Mouse (Mus musculus) megakaryocyte-erythroid progenitor cell, adult 5-6 weeks (primary cell): ENCODE measurements around the gene Pfpl. TPM values are rescaled to one million over a fixed set of nuclear protein-coding genes. Genes with fewer than 3 reads are reported as not detected.

Experiments
- ATAC-seq: replicated peaks from 2 replicates; pipeline ENCODE4 v1.8.0; 2016; ENCODE audit warnings: mild to moderate bottlenecking, inconsistent platforms; ENCODE audit not compliant: severe bottlenecking, poor library complexity, low FRiP score, low TSS enrichment
- total RNA-seq, 2 experiments: library from RNA; stranded (forward) in 1 of 2; stranded (reverse) in 1 of 2; fragments of 200-1000, 215-1000 nt in 1 of 2; fragments of >200 nt in 1 of 2; fragmentation: Nextera tagmentation in 1 of 2; gene quantifications; 2 replicates each; pipeline ENCODE4 v1.2.3; 2014 to 2017

The Pfpl gene
- total RNA-seq, 2 experiments from 2014 or later, result not detected

GRCm38 (mm10) chr19:12462851-12463721, 35.4 kb downstream of the Pfpl start:
- ATAC-seq, result no peak

- ATAC-seq, result no peak
Observed at GRCm38 (mm10) chr19:12463722-12464035, 36.0 kb downstream of the Pfpl start.

DNA sequence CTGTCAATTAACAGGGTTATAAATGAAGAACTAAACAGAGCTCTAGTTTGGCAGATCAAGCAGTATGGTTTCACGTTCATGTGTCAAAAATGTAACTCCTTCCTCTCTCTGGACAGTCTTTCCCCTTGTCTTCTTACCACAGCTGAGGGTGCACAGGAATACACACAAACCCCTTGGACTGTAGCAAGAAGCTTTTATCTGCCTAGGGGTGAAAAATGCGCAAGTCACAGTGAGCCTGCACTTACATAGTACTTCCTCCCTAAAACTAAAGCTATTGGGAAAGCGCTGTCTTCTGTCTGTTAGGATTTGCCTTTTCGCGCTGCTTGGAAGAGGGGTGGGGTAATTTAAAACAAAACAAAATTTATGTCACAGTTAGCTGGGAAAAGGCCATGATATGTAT, 36.4 kb downstream of the Pfpl start:
- no peak for ATAC-seq

DNA sequence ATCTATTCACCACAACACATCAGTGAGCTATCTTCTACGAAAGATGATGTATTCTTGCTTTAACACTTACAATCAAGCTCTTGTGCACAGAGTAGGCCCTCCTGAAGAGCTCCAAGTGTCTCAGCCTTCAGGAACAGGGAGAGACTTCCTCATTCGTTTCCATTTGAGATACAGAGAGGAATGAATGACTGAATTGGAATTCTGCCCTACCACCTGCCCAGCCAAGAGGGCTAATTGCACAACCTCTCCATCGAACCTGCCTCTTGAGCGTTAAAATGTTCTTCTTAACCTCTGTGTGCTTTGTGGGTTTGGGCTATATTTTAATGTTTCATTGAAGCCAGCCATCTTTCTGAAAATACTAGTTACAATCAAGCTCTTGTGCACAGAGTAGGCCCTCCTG, 37.0 kb downstream of the Pfpl start:
- no peak for ATAC-seq

- no peak for ATAC-seq
Observed at GRCm38 (mm10) chr19:12465530-12466144, 37.9 kb downstream of the Pfpl start.

DNA sequence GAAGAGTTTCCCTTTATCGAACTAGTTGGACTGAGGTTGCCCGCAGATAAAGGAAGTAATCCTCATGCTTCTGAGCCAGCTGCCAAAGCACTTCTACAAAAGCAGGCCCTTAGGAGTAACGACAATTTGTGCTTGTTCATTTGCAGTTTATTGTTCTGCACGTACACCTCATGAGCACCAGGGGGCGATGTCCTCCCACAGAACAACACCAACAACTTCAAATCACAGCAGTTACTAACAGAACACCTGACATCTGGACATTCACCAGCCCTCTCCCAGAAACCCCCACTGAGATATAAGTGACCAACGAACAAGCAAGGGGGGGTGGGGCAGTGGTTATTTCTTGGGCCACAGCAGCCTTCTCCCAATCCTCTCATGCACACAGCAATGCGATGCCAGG, 38.5 kb downstream of the Pfpl start:
- ATAC-seq, result peak; percentile 73

DNA sequence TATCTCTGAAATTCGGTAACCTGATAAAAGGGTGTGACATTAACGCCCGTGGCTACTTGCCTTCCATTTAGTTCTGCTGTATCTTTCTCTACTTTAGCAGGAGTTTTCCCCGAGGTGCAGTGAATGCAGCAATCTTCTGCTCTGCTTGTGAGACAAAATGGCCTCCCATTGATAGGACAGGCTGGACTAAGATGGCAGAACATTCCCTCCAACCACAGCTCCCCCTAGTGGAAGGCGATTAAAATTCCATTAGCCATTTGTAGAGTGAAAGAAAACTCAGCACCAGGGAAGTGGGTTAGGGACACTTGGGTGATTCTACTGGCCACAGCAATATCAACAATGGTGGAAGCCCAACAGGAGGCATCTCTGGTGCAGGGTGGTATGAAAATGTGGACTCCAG, 39.7 kb downstream of the Pfpl start:
- peak; percentile 39; the same call in 1 of the 2 replicates for ATAC-seq

GRCm38 (mm10) chr19:12471866-12472265, 44.2 kb downstream of the Pfpl start:
- no peak for ATAC-seq

- ATAC-seq, result no peak
Observed at GRCm38 (mm10) chr19:12472381-12472976, 44.8 kb downstream of the Pfpl start.

DNA sequence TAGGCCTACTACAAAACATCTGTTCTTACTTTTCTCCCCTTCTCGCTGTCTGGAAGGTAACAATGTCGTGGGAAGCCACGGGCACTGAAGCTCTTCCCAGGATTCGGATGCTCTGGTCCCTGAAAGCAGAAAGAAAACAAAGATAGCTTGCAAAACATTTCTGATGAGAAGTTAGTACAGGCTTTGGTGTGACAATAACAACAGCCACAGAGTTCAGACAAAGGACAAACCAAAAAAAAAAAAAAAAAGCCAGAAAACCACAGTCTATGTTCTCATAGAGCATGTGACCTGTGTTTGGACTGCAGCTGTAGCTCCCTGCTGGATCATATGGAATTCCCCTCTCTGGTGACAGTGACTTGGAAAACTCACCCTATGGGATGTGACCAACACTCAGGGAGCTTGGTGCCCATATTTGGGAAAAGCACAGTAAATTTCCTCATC, 45.5 kb downstream of the Pfpl start:
- ATAC-seq, result no peak

DNA sequence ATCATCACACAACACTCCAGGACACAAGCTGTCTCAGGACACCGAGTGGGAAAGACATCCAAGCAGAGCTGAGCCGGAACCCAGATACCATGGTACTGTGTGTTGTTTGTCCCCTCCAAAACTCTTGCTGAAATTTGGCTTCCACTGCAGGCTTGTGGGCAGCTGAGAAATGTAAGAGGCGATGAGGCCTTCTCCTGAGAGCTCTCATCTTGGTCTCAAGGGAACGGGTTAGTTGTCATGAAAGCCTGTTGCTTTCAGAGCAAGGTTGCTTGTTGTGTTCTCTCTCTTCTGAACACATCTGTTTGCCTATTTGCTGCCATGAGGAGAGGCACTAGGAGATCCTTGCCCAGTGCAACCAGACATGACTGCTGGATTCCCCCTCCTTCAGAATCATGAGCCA, 46.2 kb downstream of the Pfpl start:
- no peak for ATAC-seq

DNA sequence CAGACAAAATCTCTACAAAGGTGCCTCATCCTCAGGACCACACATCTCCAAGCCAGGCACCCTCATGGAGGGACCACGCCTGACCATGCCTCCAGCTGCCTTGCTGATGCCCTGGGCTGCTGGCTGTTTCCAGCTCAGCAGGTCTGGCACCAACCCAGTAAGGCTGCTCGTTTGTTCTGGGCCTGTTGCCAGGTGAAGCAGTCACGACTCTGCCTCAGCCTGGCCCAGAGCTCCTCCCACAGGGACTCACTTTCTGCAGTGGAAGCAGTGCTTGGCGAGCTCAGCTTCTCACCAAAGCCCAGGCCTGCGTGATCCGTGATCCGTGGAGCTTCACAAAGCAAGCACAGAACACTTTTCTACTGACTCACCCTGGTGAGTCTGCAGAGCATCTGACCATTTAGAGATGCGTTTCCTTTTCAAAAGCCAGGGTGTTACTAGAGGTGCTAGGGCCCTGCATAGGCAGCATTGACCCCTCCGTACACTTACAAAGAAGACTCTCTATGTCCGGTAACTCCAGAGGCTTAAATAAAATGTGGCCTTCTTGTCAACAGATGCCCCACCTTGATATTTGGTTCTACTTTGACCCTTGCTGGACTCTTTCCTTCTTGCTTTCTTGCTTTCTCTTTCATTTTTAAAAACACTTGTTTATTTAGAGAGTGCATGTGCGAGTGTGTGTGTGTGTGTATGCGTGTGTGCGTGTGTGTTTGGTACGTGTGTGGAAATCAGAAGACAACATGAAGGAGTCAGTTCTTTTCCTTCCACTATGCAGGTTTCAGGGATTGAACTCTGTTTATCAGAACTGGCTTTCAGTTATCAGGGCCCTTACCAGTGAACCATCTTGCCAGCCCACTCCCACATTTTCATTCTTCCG, 47.9 kb downstream of the Pfpl start:
- peak; percentile 98 for ATAC-seq

DNA sequence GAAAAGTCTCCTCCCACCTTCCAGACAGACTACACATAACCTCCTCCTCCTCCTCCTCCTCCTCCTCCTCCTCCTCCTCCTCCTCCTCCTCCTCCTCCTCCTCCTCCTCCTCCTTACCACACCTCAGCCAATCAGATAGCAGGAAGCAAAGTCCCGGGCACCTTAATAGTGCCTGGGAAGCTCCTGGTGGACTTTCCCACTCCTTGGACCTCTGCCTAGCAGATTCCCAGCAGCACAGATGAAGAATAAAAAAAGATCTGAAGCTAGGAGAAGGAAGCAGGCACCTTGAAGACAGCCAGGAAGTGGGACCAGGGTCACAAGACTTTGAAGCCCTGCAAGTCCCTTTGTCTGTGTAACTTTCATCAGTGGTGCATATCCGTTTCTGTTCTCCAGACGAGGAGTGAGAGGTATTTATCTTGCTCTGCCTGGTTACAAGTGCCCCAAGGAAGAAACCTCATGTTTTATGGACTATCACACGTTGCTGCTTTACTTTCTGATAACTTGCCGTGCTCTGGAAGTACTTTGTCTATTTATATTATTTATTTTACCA, 49.1 kb downstream of the Pfpl start:
- no peak for ATAC-seq

GRCm38 (mm10) chr19:12478369-12478768, 50.7 kb downstream of the Pfpl start:
- no peak for ATAC-seq

Other genes starting within 250 kb of the Pfpl start
- gene Olfr1431, start 227.3 kb upstream of the Pfpl start, total RNA-seq (2014; fragmentation: Nextera tagmentation), result not detected in 2 replicates
- gene Olfr1431, start 227.3 kb upstream of the Pfpl start, total RNA-seq (2017), result not detected in 2 replicates
- not detected in 2 replicates for gene Olfr1432, start 195.3 kb upstream of the Pfpl start, total RNA-seq (2014; fragmentation: Nextera tagmentation)
- gene Olfr1432, start 195.3 kb upstream of the Pfpl start, total RNA-seq (2017), result not detected in 2 replicates
- gene Olfr262, start 186.2 kb upstream of the Pfpl start, total RNA-seq (2014; fragmentation: Nextera tagmentation), result not detected in 2 replicates
- gene Olfr262, start 186.2 kb upstream of the Pfpl start, total RNA-seq (2017), result not detected in 2 replicates
- gene Olfr235, start 166.9 kb upstream of the Pfpl start, total RNA-seq (2014; fragmentation: Nextera tagmentation), result not detected in 2 replicates
- gene Olfr235, start 166.9 kb upstream of the Pfpl start, total RNA-seq (2017), result not detected in 2 replicates
- not detected in 2 replicates for gene Olfr1434, start 148.1 kb upstream of the Pfpl start, total RNA-seq (2014; fragmentation: Nextera tagmentation)
- not detected in 2 replicates for gene Olfr1434, start 148.1 kb upstream of the Pfpl start, total RNA-seq (2017)
- gene Olfr1436, start 128.8 kb upstream of the Pfpl start, total RNA-seq (2014; fragmentation: Nextera tagmentation), result not detected in 2 replicates
- not detected in 2 replicates for gene Olfr1436, start 128.8 kb upstream of the Pfpl start, total RNA-seq (2017)
- not detected in 2 replicates for gene Olfr1437, start 102.8 kb upstream of the Pfpl start, total RNA-seq (2014; fragmentation: Nextera tagmentation)
- not detected in 2 replicates for gene Olfr1437, start 102.8 kb upstream of the Pfpl start, total RNA-seq (2017)
- gene Olfr1438-ps1, start 92.0 kb upstream of the Pfpl start, total RNA-seq (2014; fragmentation: Nextera tagmentation), result not detected in 2 replicates
- gene Olfr1438-ps1, start 92.0 kb upstream of the Pfpl start, total RNA-seq (2017), result not detected in 2 replicates
- not detected in 2 replicates for gene Olfr1440, start 40.6 kb upstream of the Pfpl start, total RNA-seq (2014; fragmentation: Nextera tagmentation)
- gene Olfr1440, start 40.6 kb upstream of the Pfpl start, total RNA-seq (2017), result not detected in 2 replicates
- not detected in 2 replicates for gene Olfr1441, start 10.5 kb upstream of the Pfpl start, total RNA-seq (2014; fragmentation: Nextera tagmentation)
- not detected in 2 replicates for gene Olfr1441, start 10.5 kb upstream of the Pfpl start, total RNA-seq (2017)
- gene Mpeg1, start 32.9 kb downstream of the Pfpl start, total RNA-seq (2014; fragmentation: Nextera tagmentation), result 1.4 and 2.4 TPM in 2 replicates
- 2.6 and 5.4 TPM in 2 replicates for gene Mpeg1, start 32.9 kb downstream of the Pfpl start, total RNA-seq (2017)
- gene Dtx4, start 73.5 kb downstream of the Pfpl start, total RNA-seq (2014; fragmentation: Nextera tagmentation), result 0.77 TPM in 1 of 2 replicates, not detected in the other
- gene Dtx4, start 73.5 kb downstream of the Pfpl start, total RNA-seq (2017), result 0.46 TPM in 1 of 2 replicates, not detected in the other
- gene Fam111a, start 117.8 kb downstream of the Pfpl start, total RNA-seq (2014; fragmentation: Nextera tagmentation), result 52.2 and 72.8 TPM in 2 replicates
- 118 and 128 TPM in 2 replicates for gene Fam111a, start 117.8 kb downstream of the Pfpl start, total RNA-seq (2017)
- gene Gm4952, start 172.1 kb downstream of the Pfpl start, total RNA-seq (2014; fragmentation: Nextera tagmentation), result not detected in 2 replicates
- not detected in 2 replicates for gene Gm4952, start 172.1 kb downstream of the Pfpl start, total RNA-seq (2017)
- not detected in 2 replicates for gene Glyat, start 205.4 kb downstream of the Pfpl start, total RNA-seq (2014; fragmentation: Nextera tagmentation)
- gene Glyat, start 205.4 kb downstream of the Pfpl start, total RNA-seq (2017), result not detected in 2 replicates
- not detected in 2 replicates for gene Olfr1442, start 242.5 kb downstream of the Pfpl start, total RNA-seq (2014; fragmentation: Nextera tagmentation)
- not detected in 2 replicates for gene Olfr1442, start 242.5 kb downstream of the Pfpl start, total RNA-seq (2017)